Mouse (Mus musculus): ENCODE measurements around the gene Arfgap2. TPM values are rescaled to one million over a fixed set of nuclear protein-coding genes. Genes with fewer than 3 reads are reported as not detected.

The Arfgap2 gene
- polyA plus RNA-seq (2014; fragmentation: Illumina TruSeq; extraction: RNeasy Lipid Tissue Mini Kit (QIAGEN cat#74804); ENCODE audit: low read depth, low replicate concordance) = 23.9 TPM

DNA sequence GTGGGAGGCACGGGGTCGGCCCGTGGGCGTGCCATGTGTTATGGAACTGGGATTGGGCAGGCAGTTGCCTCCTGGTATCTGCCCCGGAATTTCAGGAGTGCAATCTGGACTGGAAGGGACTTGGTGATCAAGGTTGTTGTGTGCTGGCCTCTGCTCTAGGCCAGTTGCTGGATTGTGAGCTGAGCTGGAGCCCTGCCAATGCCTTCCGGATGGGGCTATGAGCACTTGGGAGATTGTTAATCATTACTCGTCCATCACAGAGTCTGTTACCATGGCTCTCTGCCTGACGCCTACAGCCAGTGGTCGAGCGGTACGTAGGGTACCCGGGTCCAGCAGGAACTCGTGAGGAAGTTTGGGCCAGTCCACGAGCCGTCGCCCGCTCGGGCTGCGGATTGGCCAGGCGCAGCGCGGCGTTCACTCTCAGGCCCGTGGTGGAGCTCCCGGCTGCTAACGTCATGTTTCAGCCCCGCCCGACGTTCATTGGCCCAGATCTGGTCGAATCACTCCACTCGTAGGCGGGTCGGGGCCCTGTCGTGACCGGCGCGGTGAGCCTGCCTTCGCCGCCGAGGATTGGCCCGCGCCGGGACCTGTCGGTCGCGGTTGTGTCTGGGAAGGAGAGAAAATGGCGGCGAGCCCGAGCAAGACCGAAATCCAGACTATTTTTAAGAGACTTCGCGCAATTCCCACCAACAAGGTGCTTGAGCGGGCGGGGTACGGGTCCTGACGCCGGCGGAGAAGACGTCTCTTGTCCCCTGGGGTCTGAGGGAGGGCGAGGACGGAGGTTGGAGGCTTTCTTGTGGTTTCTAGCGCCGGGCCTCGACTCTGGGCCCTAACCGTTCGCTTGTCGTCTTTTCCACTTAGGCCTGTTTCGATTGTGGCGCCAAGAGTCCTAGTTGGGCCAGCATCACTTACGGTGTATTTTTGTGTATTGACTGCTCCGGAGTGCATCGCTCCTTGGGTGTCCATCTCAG lies at the start of gene Arfgap2:
Gene Arfgap2, plus strand, starts transcription at position 264 of the 971 bp plus-strand sequence.

DNA sequence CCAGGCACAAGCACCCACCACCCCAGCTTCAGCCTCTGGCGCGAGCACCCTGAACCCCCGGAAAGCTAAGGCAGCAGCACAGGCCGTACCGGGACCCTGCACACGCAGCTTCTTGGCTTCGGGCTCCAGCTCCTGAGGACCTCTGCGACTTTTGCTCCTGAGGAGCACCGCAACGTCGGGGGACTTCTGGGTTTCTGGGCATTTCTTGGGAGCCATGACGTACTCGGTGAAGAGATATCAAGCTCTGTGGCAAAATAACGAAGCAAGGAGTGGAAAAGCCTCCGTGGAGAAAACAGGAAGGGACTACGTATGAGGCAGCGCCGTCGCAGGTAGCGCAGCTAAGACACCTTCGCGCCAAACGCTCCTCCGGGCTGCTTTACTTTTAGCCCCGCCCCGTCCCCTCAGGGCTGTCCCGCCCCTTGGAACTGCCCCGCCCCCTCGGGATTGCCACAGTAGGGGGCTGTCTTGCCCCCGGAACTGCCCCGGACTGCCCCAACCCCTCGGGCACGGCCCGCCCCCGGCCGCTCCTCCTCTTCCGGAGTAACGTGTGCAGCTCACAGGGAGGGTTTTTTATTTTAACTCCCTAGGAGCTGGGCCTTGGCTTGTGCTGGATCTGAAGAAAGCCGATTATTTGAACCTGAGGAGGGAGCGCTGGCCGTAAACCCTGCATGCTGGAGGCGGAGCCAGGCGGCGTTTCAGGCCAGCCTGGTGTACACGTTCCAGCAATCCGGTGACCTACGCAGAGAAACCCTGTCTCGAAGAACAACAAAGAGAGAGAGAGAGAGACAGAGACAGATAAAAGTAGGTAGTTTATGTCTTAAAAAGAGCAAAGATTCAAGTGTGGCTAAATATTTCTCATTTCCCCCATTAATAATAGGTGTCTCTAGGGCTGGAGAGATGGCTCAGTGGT lies 27.9 kb upstream of the Arfgap2 start, which contains the start of gene Ddb2:
Gene Ddb2, minus strand, starts transcription at position 382 of the 910 bp plus-strand sequence.

DNA sequence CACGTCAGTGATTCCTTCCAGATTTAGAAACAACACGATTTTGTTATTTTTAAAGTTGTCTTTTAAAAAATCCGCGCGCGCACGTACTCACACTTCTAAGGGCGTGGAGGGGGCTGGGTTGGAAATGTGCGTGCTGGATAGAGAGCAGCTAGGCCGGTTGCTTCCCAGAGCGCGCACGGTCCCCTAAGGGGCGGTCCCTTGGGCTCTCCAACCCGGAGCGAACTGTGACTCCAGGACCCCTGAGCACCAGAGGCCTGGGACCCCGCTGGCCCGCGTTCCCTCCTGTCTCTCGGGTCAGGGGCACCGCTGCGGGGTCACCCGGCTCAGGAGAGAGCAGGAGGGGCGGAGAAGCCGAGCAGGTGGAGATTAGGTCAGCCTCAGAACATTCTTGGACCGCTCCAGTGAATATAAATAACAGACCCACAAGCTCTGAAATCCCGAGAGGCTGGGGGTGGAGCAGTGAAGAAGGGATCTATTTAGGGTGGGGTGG lies 9.1 kb upstream of the Arfgap2 start, which contains the start of gene Pacsin3:
Gene Pacsin3, plus strand, starts transcription at position 294 of the 490 bp plus-strand sequence.

Other genes with a start within 250 kb of the Arfgap2 start
- gene Rapsn, start 229.4 kb upstream of the Arfgap2 start, polyA plus RNA-seq (2014; fragmentation: Illumina TruSeq; extraction: RNeasy Lipid Tissue Mini Kit (QIAGEN cat#74804); ENCODE audit: low read depth, low replicate concordance) = not detected
- gene Psmc3, start 211.0 kb upstream of the Arfgap2 start, polyA plus RNA-seq (2014; fragmentation: Illumina TruSeq; extraction: RNeasy Lipid Tissue Mini Kit (QIAGEN cat#74804); ENCODE audit: low read depth, low replicate concordance) = 103 TPM
- gene Slc39a13, start 194.6 kb upstream of the Arfgap2 start, polyA plus RNA-seq (2014; fragmentation: Illumina TruSeq; extraction: RNeasy Lipid Tissue Mini Kit (QIAGEN cat#74804); ENCODE audit: low read depth, low replicate concordance) = 2.2 TPM
- 3.3 TPM for gene Spi1, start 182.6 kb upstream of the Arfgap2 start, polyA plus RNA-seq (2014; fragmentation: Illumina TruSeq; extraction: RNeasy Lipid Tissue Mini Kit (QIAGEN cat#74804); ENCODE audit: low read depth, low replicate concordance)
- not detected for gene Mybpc3, start 146.8 kb upstream of the Arfgap2 start, polyA plus RNA-seq (2014; fragmentation: Illumina TruSeq; extraction: RNeasy Lipid Tissue Mini Kit (QIAGEN cat#74804); ENCODE audit: low read depth, low replicate concordance)
- gene Madd, start 81.1 kb upstream of the Arfgap2 start, polyA plus RNA-seq (2014; fragmentation: Illumina TruSeq; extraction: RNeasy Lipid Tissue Mini Kit (QIAGEN cat#74804); ENCODE audit: low read depth, low replicate concordance) = 3.0 TPM
- 4.6 TPM for gene Nr1h3, start 62.1 kb upstream of the Arfgap2 start, polyA plus RNA-seq (2014; fragmentation: Illumina TruSeq; extraction: RNeasy Lipid Tissue Mini Kit (QIAGEN cat#74804); ENCODE audit: low read depth, low replicate concordance)
- gene Acp2, start 62.1 kb upstream of the Arfgap2 start, polyA plus RNA-seq (2014; fragmentation: Illumina TruSeq; extraction: RNeasy Lipid Tissue Mini Kit (QIAGEN cat#74804); ENCODE audit: low read depth, low replicate concordance) = 34.1 TPM
- 8.6 TPM for gene Ddb2, start 28.0 kb upstream of the Arfgap2 start, polyA plus RNA-seq (2014; fragmentation: Illumina TruSeq; extraction: RNeasy Lipid Tissue Mini Kit (QIAGEN cat#74804); ENCODE audit: low read depth, low replicate concordance)
- gene Pacsin3, start 9.0 kb upstream of the Arfgap2 start, polyA plus RNA-seq (2014; fragmentation: Illumina TruSeq; extraction: RNeasy Lipid Tissue Mini Kit (QIAGEN cat#74804); ENCODE audit: low read depth, low replicate concordance) = 2.7 TPM
- gene 1110051M20Rik, start 179.7 kb downstream of the Arfgap2 start, polyA plus RNA-seq (2014; fragmentation: Illumina TruSeq; extraction: RNeasy Lipid Tissue Mini Kit (QIAGEN cat#74804); ENCODE audit: low read depth, low replicate concordance) = 0.93 TPM
- 2.0 TPM for gene Lrp4, start 192.5 kb downstream of the Arfgap2 start, polyA plus RNA-seq (2014; fragmentation: Illumina TruSeq; extraction: RNeasy Lipid Tissue Mini Kit (QIAGEN cat#74804); ENCODE audit: low read depth, low replicate concordance)

Measured in liver, adult 10 weeks (tissue).